ENCODE assay signal across 28 mouse cellular contexts in the genomic region with DNA sequence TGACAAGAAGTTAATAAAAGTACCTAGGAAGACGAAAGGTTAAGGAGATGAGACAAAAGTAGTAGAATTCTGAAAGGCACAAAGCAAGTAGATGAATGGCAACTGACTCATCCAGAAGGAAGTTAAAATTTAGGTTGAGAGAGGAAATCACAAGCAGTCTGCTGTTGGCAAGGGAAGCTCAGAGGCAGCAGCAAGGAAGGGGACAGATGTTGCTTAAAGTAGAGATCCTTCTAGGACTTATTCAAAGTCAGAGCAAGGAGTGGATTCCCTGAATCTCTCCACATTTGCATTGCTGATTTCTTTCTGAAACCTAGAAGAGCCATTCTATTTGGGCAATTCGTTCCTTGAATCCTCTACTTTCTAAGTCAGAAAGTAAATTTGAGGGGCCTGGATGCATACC.
DNase-seq lines count a peak whose midpoint lies in the region; ATAC-seq and TF ChIP-seq lines count a peak whose summit lies in the region.
"Had no signal": no experiment of that assay in that cellular context is flagged by ENCODE, and none has a peak within 500 bp of the region (broad histone marks: within the 10 kb centered on the region; RNA-seq: fewer than 3 reads in every experiment).

No protein-coding gene starts in this region.

- H3K4me3 ChIP-seq in ES-E14 (ENCODE audit: insufficient read depth in 1 of 2, low read depth in 1 of 2, low read length in 2 of 2, poor library complexity in 1 of 2, severe bottlenecking in 1 of 2) = no peak overlapping the region
- H3K4me3 ChIP-seq in hindbrain, embryonic 10.5 days = no peak overlapping the region
- H3K4me3 ChIP-seq: embryonic facial prominence, embryonic 10.5 days; embryonic facial prominence, embryonic 13.5 days; erythroblast, embryonic 14.5 days; forebrain, embryonic 13.5 days; heart, embryonic 12.5 days; heart, embryonic 15.5 days had no signal

- H3K9me3 ChIP-seq in ES-E14 (ENCODE audit: control insufficient read depth, insufficient read depth, low read depth, low read length) = no peaks in the 10 kb centered on the region
- no peaks in the 10 kb centered on the region for H3K9me3 ChIP-seq in hindbrain, embryonic 10.5 days
- H3K9me3 ChIP-seq: embryonic facial prominence, embryonic 10.5 days; embryonic facial prominence, embryonic 13.5 days; forebrain, embryonic 13.5 days; heart, embryonic 12.5 days; heart, embryonic 15.5 days had no signal

- no peaks in the 10 kb centered on the region for H3K36me3 ChIP-seq in ES-E14 (ENCODE audit: control insufficient read depth, insufficient read depth, low read length, poor library complexity, severe bottlenecking)
- no peaks in the 10 kb centered on the region for H3K36me3 ChIP-seq in hindbrain, embryonic 10.5 days
- H3K36me3 ChIP-seq: embryonic facial prominence, embryonic 10.5 days; embryonic facial prominence, embryonic 13.5 days; heart, embryonic 12.5 days; heart, embryonic 15.5 days had no signal

- H3K9ac ChIP-seq in ES-E14 (ENCODE audit: insufficient read depth, low read depth, low read length, poor library complexity, severe bottlenecking) = no peak overlapping the region
- H3K9ac ChIP-seq: embryonic facial prominence, embryonic 13.5 days; forebrain, embryonic 13.5 days; heart, embryonic 12.5 days; heart, embryonic 15.5 days; hindbrain, embryonic 14.5 days had no signal

- no peaks in the 10 kb centered on the region for H3K27me3 ChIP-seq in hindbrain, embryonic 10.5 days (ENCODE audit: insufficient read depth, poor library complexity, severe bottlenecking)
- H3K27me3 ChIP-seq: embryonic facial prominence, embryonic 13.5 days; forebrain, embryonic 13.5 days; heart, embryonic 12.5 days; heart, embryonic 15.5 days had no signal

- 87% methylated on average over 2 of the region's 2 CpGs for WGBS in hindbrain, embryonic 10.5 days

- H3K4me1 ChIP-seq in ES-E14 (ENCODE audit: control insufficient read depth in 2 of 2, insufficient read depth in 2 of 2, low read length in 2 of 2, poor library complexity in 1 of 2) = peaks cover 6 to 19% of the 10 kb centered on the region in 2 experiments
- H3K4me1 ChIP-seq in hindbrain, embryonic 10.5 days (replicated peaks) = no peaks in the 10 kb centered on the region
- H3K4me1 ChIP-seq: embryonic facial prominence, embryonic 10.5 days; embryonic facial prominence, embryonic 13.5 days; forebrain, embryonic 13.5 days; heart, embryonic 12.5 days; heart, embryonic 15.5 days had no signal

- DNase-seq in frontal cortex, postnatal 14 days (ENCODE audit: low spot score in 2 of 2) = no peak
- DNase-seq in ES-E14 (ENCODE audit: low read depth, low spot score) = no peak
- peak; percentile 68 for DNase-seq in brain, adult 2 months (ENCODE audit: low read depth, low spot score)
- DNase-seq in spleen, postnatal 36 days (ENCODE audit: low spot score in 2 of 2) = no peak
- DNase-seq in hindbrain, embryonic 10.5 days (ENCODE audit: low spot score) = no peak
- DNase-seq: adrenal gland, adult 2 months; adrenal gland, postnatal 14 days; cerebellum, adult 11-12 months; cerebellum, adult 8-10 months; cerebellum, postnatal 10 days; cerebellum, postnatal 36 days; embryo, embryonic 11 days; gastrocnemius, postnatal 25 days; heart, adult 18-20 months; heart, postnatal 10 days; heart, postnatal 36 days had no signal

- in situ Hi-C loops in ES-E14 (cut with MboI; ENCODE audit: low sequenced_read_pairs in 2 of 2, unreplicated experiment in 2 of 2) = no loop called here

- peak; percentile 97 for ATAC-seq in frontal cortex, adult (ENCODE audit: low TSS enrichment)
- ATAC-seq: forebrain, embryonic 13.5 days; forebrain, embryonic 16.5 days; hindbrain, postnatal 0 days; inflammation-experienced regulatory T-cells, adult 6 months; intestine, embryonic 16.5 days had no signal

- peak overlapping the region; percentile 53; the same call in 1 of the 2 replicates for H3K27ac ChIP-seq in ES-E14 (ENCODE audit: insufficient read depth, low read depth, low read length, poor library complexity, severe bottlenecking)
- no peak overlapping the region for H3K27ac ChIP-seq in hindbrain, embryonic 10.5 days
- H3K27ac ChIP-seq: embryonic facial prominence, embryonic 10.5 days; embryonic facial prominence, embryonic 13.5 days; forebrain, embryonic 13.5 days; heart, embryonic 15.5 days; hindbrain, embryonic 14.5 days; hindbrain, postnatal 0 days had no signal

TF ChIP-seq in ES-E14, 5 proteins besides CTCF, POLR2A, EP300 and RAD21:
- TF ChIP-seq MAFK (IDR thresholded peaks at IDR 0.05; ENCODE audit: insufficient read depth, low read depth, low read length) (no peak), ZC3H11A (IDR thresholded peaks at IDR 0.05; ENCODE audit: borderline replicate concordance, low read depth, low read length) (no peak), ZNF384 (IDR thresholded peaks at IDR 0.05; ENCODE audit: low read depth, low read length) (no peak), CHD2 (IDR thresholded peaks at IDR 0.05; ENCODE audit: low read depth, low read length) (no peak), HCFC1 (IDR thresholded peaks at IDR 0.05; ENCODE audit: borderline replicate concordance, insufficient read depth, low read length) (no peak)
